Comparison of ENCODE assay signal across 11 mouse cellular contexts in genomic region chr14:31389421-31390147, GRCm38 (mm10). TPM values are rescaled to one million over a fixed set of nuclear protein-coding genes. Genes with fewer than 3 reads are reported as not detected.
DNase-seq lines count a peak whose midpoint lies in the region; ATAC-seq and TF ChIP-seq lines count a peak whose summit lies in the region.
"Had no signal": no experiment of that assay in that cellular context is flagged by ENCODE, and none has a peak within 500 bp of the region (broad histone marks: within the 10 kb centered on the region; RNA-seq: fewer than 3 reads in every experiment).

No protein-coding gene starts in this region.

- TF ChIP-seq CTCF in bone marrow, adult 2 months (IDR thresholded peaks at IDR 0.05; ENCODE audit: control insufficient read depth, insufficient read depth, low read length): no peak
- no peak for TF ChIP-seq CTCF in liver, embryonic 14.5 days (IDR thresholded peaks at IDR 0.05; ENCODE audit: low read depth)
- TF ChIP-seq CTCF in midbrain, postnatal 0 days (IDR thresholded peaks at IDR 0.05): no peak
- TF ChIP-seq CTCF in left cerebral cortex, adult 2 months (IDR thresholded peaks at IDR 0.05): no peak

- intact Hi-C loops in heart, postnatal 36 days (cut with DNase I): no loop called here
- intact Hi-C loops in heart, postnatal 25 days (cut with DNase I): loop anchor here (2.0 kb wide), 1 partner anchor 13 kb away; no protein-coding TSS in a partner anchor
- intact Hi-C loops in left cerebral cortex, adult 2 months (cut with DNase I): no loop called here

- 0 out of 2 replicates have a peak, but pooled peaks have one; percentile 22 for ATAC-seq in liver, embryonic 14.5 days (ENCODE audit: insufficient read depth)
- no peak for ATAC-seq in midbrain, postnatal 0 days (ENCODE audit: low FRiP score)
- ATAC-seq: forebrain, embryonic 16.5 days had no signal

- DNase-seq in heart, postnatal 36 days: peak; percentile 5 to 8
- DNase-seq in heart, postnatal 25 days (ENCODE audit: low spot score): no peak
- peak; percentile 53 for DNase-seq in CD4-positive, CD25-positive, alpha-beta regulatory T cell, adult 2 months (ENCODE audit: low read depth, low spot score)
- no peak for DNase-seq in liver, embryonic 14.5 days (ENCODE audit: low read depth in 3 of 3, low spot score in 3 of 3)
- DNase-seq in midbrain, postnatal 0 days (ENCODE audit: low spot score): no peak
- no peak for DNase-seq in left cerebral cortex, adult 2 months (ENCODE audit: extremely low spot score in 1 of 2, low spot score in 2 of 2)
- DNase-seq in gastrocnemius, postnatal 4 days (ENCODE audit: low spot score in 2 of 2): no peak
- DNase-seq: kidney, adult 9 months; layer of hippocampus, adult 9-11 months had no signal

- H3K27ac ChIP-seq in bone marrow, adult 2 months (ENCODE audit: control insufficient read depth, insufficient read depth, low read depth, low read length, poor library complexity): peak overlapping the region; percentile 70
- H3K27ac ChIP-seq in liver, embryonic 14.5 days: no peak overlapping the region
- H3K27ac ChIP-seq in midbrain, postnatal 0 days (ENCODE audit: low read depth, low read length): no peak overlapping the region
- no peak overlapping the region; the same call in 1 of the 2 replicates for H3K27ac ChIP-seq in left cerebral cortex, adult 2 months

- H3K4me1 ChIP-seq in bone marrow, adult 2 months (ENCODE audit: control insufficient read depth, insufficient read depth, low read length): peaks cover 15% of the 10 kb centered on the region
- H3K4me1 ChIP-seq in liver, embryonic 14.5 days (replicated peaks; ENCODE audit: control insufficient read depth in 2 of 2, insufficient read depth in 2 of 2, low read length in 1 of 2): peaks cover 0 to 3% of the 10 kb centered on the region in 2 experiments; a peak in 3 of 4 replicates
- H3K4me1 ChIP-seq in midbrain, postnatal 0 days (ENCODE audit: insufficient read depth, low read length): no peaks in the 10 kb centered on the region

- WGBS in bone marrow, adult 2 months: 56% methylated on average over 8 of the region's 8 CpGs
- 78% methylated on average over 8 of the region's 8 CpGs for WGBS in liver, embryonic 14.5 days (ENCODE audit: insufficient replicate concordance)
- WGBS in midbrain, postnatal 0 days: 88% methylated on average over 8 of the region's 8 CpGs

- no peaks in the 10 kb centered on the region for H3K27me3 ChIP-seq in liver, embryonic 14.5 days (ENCODE audit: control insufficient read depth, insufficient read depth, low read length)
- H3K27me3 ChIP-seq in midbrain, postnatal 0 days (ENCODE audit: insufficient read depth, low read length): no peaks in the 10 kb centered on the region

- H3K9ac ChIP-seq in liver, embryonic 14.5 days (replicated peaks): no peak overlapping the region
- H3K9ac ChIP-seq in midbrain, postnatal 0 days (replicated peaks; ENCODE audit: low read length, poor library complexity, severe bottlenecking): no peak overlapping the region

- H3K4me3 ChIP-seq in bone marrow, adult 2 months (replicated peaks; ENCODE audit: control insufficient read depth, low read depth, low read length): peak overlapping the region; percentile 3
- no peak overlapping the region for H3K4me3 ChIP-seq in liver, embryonic 14.5 days (ENCODE audit: insufficient read depth in 1 of 2, low read depth in 2 of 2, low read length in 2 of 2)
- no peak overlapping the region for H3K4me3 ChIP-seq in midbrain, postnatal 0 days (ENCODE audit: low read depth, low read length)
- H3K4me3 ChIP-seq in left cerebral cortex, adult 2 months: no peak overlapping the region

- H3K9me3 ChIP-seq in liver, embryonic 14.5 days (ENCODE audit: control insufficient read depth, low read length): no peaks in the 10 kb centered on the region
- no peaks in the 10 kb centered on the region for H3K9me3 ChIP-seq in midbrain, postnatal 0 days (ENCODE audit: low read length)

- no peak for TF ChIP-seq POLR2A in bone marrow, adult 2 months (IDR thresholded peaks at IDR 0.05; ENCODE audit: borderline replicate concordance, control insufficient read depth, low read depth, low read length)

- no peaks in the 10 kb centered on the region for H3K36me3 ChIP-seq in liver, embryonic 14.5 days (replicated peaks; ENCODE audit: control insufficient read depth, insufficient read depth, low read depth)
- peaks cover 9% of the 10 kb centered on the region; the same call in 1 of the 2 replicates for H3K36me3 ChIP-seq in midbrain, postnatal 0 days (ENCODE audit: insufficient read depth, low read length)

- TF ChIP-seq EP300 in liver, embryonic 14.5 days (IDR thresholded peaks at IDR 0.05; ENCODE audit: low read depth): no peak

- H3K4me2 ChIP-seq in liver, embryonic 14.5 days (ENCODE audit: low read depth): no peak overlapping the region
- no peak overlapping the region for H3K4me2 ChIP-seq in midbrain, postnatal 0 days (ENCODE audit: low read depth, low read length, poor library complexity, severe bottlenecking)

RNA-seq across cellular contexts. Expression of gene Sh3bp5, which starts 46.3 kb away (rescaled TPM):
- total RNA-seq in heart, postnatal 36 days (2021): 10 to 100 TPM; 56.4 to 60.6 TPM
- 10 to 100 TPM; 41.0 to 58.1 TPM for total RNA-seq in heart, postnatal 25 days (2021)
- polyA plus RNA-seq in bone marrow, adult 2 months (2011; ENCODE audit: insufficient read depth, insufficient read length, low replicate concordance, missing spikeins): 14.6 and 24.0 TPM in 2 replicates
- 9.8 and 14.7 TPM in 2 replicates for polyA plus RNA-seq in liver, embryonic 14.5 days (2012; rRNA removed)
- 6.4 and 6.9 TPM in 2 replicates for polyA plus RNA-seq in liver, embryonic 14.5 days (2014; fragmentation: Nextera tagmentation; extraction: Ambion mirVana)
- total RNA-seq in midbrain, postnatal 0 days (2014; rRNA removed): 61.7 and 76.5 TPM in 2 replicates
- polyA plus RNA-seq in midbrain, postnatal 0 days (2015; fragmentation: Nextera tagmentation; extraction: Ambion mirVana): 141 and 165 TPM in 2 replicates
- 10 to 100 TPM; 63.5 to 65.4 TPM for total RNA-seq in left cerebral cortex, adult 2 months (2021)
- 10 to 100 TPM; 79.8 to 93.9 TPM for total RNA-seq in gastrocnemius, postnatal 4 days (2021)

RNA-seq across cellular contexts. Expression of gene Capn7, which starts 53.1 kb away (rescaled TPM):
- total RNA-seq in heart, postnatal 36 days (2021): 10 to 100 TPM; 33.2 to 33.9 TPM
- total RNA-seq in heart, postnatal 25 days (2021): 10 to 100 TPM; 31.0 to 32.0 TPM
- polyA plus RNA-seq in bone marrow, adult 2 months (2011; ENCODE audit: insufficient read depth, insufficient read length, low replicate concordance, missing spikeins): 13.1 and 14.8 TPM in 2 replicates
- polyA plus RNA-seq in liver, embryonic 14.5 days (2012; rRNA removed): 10.5 and 13.7 TPM in 2 replicates
- 17.7 and 21.8 TPM in 2 replicates for polyA plus RNA-seq in liver, embryonic 14.5 days (2014; fragmentation: Nextera tagmentation; extraction: Ambion mirVana)
- 73.7 and 84.3 TPM in 2 replicates for total RNA-seq in midbrain, postnatal 0 days (2014; rRNA removed)
- 55.9 and 56.8 TPM in 2 replicates for polyA plus RNA-seq in midbrain, postnatal 0 days (2015; fragmentation: Nextera tagmentation; extraction: Ambion mirVana)
- total RNA-seq in left cerebral cortex, adult 2 months (2021): 10 to 100 TPM; 33.8 to 38.3 TPM
- total RNA-seq in gastrocnemius, postnatal 4 days (2021): 10 to 100 TPM; 31.9 to 37.1 TPM

Comparison
In these comparisons a context has a peak if more than half of its experiments do, and no peak if none do; other contexts are left out.
1. DNase-seq: peak in heart, postnatal 36 days (2 of 2) and CD4-positive, CD25-positive, alpha-beta regulatory T cell, adult 2 months (single experiment); none in heart, postnatal 25 days (single experiment), liver, embryonic 14.5 days (0 of 3), midbrain, postnatal 0 days (single experiment), left cerebral cortex, adult 2 months (0 of 2) and gastrocnemius, postnatal 4 days (0 of 2).